Mouse (Mus musculus) hindbrain, embryonic 11.5 days (tissue): ENCODE measurements around the gene Gale. TPM values are rescaled to one million over a fixed set of nuclear protein-coding genes. Genes with fewer than 3 reads are reported as not detected.

Experiments used
- ATAC-seq: fragments of 200-750 bp; cut with Nextera tagmentation; 2 replicates; pipeline ENCODE4 v1.8.0; 2017; ENCODE audit warnings: mild to moderate bottlenecking, moderate TSS enrichment, moderate library complexity; ENCODE audit not compliant: low FRiP score
- DNase-seq: peaks from one replicate; pipeline ENCODE4 v3.0.0-alpha.2; 2015; ENCODE audit warnings: low spot score
- H3K27ac ChIP-seq: fragments of 300-500 bp; sonication (generic); 2 replicates; pipeline ENCODE4 v1.5.1; 2014; ENCODE audit warnings: mild to moderate bottlenecking, low read depth, low read length
- H3K27me3 ChIP-seq: fragments of 300-500 bp; sonication (generic); 2 replicates; pipeline ENCODE4 v1.6.1; 2014; ENCODE audit warnings: mild to moderate bottlenecking, low read length, moderate library complexity, mixed read lengths; ENCODE audit not compliant: control insufficient read depth, insufficient read depth
- H3K36me3 ChIP-seq: fragments of 300-500 bp; sonication (generic); 2 replicates; pipeline ENCODE4 v1.6.1; 2014; ENCODE audit warnings: mild to moderate bottlenecking, low read length, moderate library complexity, mixed read lengths; ENCODE audit not compliant: control insufficient read depth, insufficient read depth
- H3K4me1 ChIP-seq: fragments of 300-500 bp; sonication (generic); replicated peaks from 2 replicates; pipeline ENCODE4 v1.6.1; 2014; ENCODE audit warnings: low read length, mixed read lengths; ENCODE audit not compliant: control insufficient read depth, insufficient read depth
- H3K4me2 ChIP-seq: fragments of 300-500 bp; sonication (generic); replicated peaks from 2 replicates; pipeline ENCODE4 v1.6.1; 2014; ENCODE audit warnings: mild to moderate bottlenecking, low read depth, low read length
- H3K4me3 ChIP-seq: fragments of 300-500 bp; sonication (generic); 2 replicates; pipeline ENCODE4 v1.5.1; 2014; ENCODE audit warnings: low read depth, low read length
- H3K9ac ChIP-seq: fragments of 300-500 bp; sonication (generic); 2 replicates; pipeline ENCODE4 v1.6.1; 2014; ENCODE audit warnings: low read depth, low read length
- H3K9me3 ChIP-seq: fragments of 300-500 bp; sonication (generic); 2 replicates; pipeline ENCODE4 v1.6.1; 2016; ENCODE audit warnings: low read length; ENCODE audit not compliant: control insufficient read depth
- WGBS: fragments of 180-500 bp; shearing (Covaris S2); extraction: QIAGEN DNeasy Blood & Tissue Kit; methylation state at CpG from one replicate; pipeline ENCODE4 v1.1.7; 2014; 5-methylcytosine and 5-hydroxymethylcytosine counted together
- polyA plus RNA-seq: library from polyadenylated mRNA; unstranded; fragments of >200 nt; fragmentation: Nextera tagmentation; extraction: Ambion mirVana; gene quantifications from 2 replicates; pipeline ENCODE4 v1.2.1, GENCODE M21; 2014

Gene Gale
- polyA plus RNA-seq, 1 experiment from 2014 or later = 27.9 TPM

DNA sequence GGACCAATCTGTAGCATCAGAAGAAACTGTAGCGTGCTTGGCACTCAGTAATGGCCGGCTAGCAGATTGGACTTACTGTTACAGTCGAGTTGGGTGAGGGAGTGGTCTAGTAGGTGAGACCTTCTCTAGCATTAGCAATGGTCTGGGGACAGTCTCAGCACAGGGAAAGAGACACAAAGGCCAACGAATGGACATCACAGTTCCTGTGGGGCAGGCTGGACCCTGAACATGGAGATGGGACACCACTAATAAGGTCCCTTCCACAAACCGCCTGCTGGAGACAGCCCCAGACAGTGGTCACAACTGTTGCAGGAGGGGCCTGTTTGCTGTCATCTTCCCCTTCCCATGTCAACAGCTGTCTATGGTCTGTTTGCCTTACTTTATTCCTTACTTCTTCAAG lies 1.8 kb upstream of the Gale start:
- no peaks in the 10 kb centered on the region for H3K9me3 ChIP-seq
- ATAC-seq (no peak), DNase-seq (no peak)
- no peak overlapping the region for H3K27ac ChIP-seq
- H3K36me3 ChIP-seq = no peaks in the 10 kb centered on the region
- no peak overlapping the region for H3K4me2 ChIP-seq
- H3K4me1 ChIP-seq = peaks cover 3% of the 10 kb centered on the region; the same call in 1 of the 2 replicates
- no peak overlapping the region for H3K4me3 ChIP-seq
- 83% methylated on average over 5 of the region's 5 CpGs for WGBS
- H3K9ac ChIP-seq = no peak overlapping the region
- no peaks in the 10 kb centered on the region for H3K27me3 ChIP-seq

DNA sequence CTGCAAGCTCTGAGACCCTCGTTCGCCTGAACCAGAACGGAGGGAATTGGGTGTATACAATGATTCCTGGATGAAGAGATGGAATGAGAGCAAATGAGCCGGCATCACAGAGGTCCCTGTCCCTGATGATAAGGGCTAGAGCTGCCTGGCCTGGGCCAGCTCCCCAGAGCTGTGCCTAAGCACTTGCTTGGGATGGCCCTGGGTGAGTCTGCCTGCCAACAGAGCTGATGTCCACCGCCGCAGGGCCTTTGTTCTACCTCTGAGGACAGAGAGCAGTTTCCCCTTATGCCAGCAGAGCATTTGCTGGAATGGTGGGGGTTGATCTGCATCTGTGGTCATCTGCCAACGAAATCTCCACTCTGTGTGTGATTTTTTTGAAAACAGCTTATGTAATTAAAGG lies 1.3 kb upstream of the Gale start:
- no peaks in the 10 kb centered on the region for H3K27me3 ChIP-seq
- ATAC-seq = no peak
- no peak overlapping the region for H3K4me3 ChIP-seq
- no peak overlapping the region for H3K27ac ChIP-seq
- peaks cover 3% of the 10 kb centered on the region; the same call in 1 of the 2 replicates for H3K4me1 ChIP-seq
- H3K9me3 ChIP-seq = no peaks in the 10 kb centered on the region
- 85% methylated on average over 7 of the region's 7 CpGs for WGBS
- H3K9ac ChIP-seq = no peak overlapping the region
- no peak for DNase-seq
- H3K36me3 ChIP-seq = peaks cover 2% of the 10 kb centered on the region; the same call in 1 of the 2 replicates
- no peak overlapping the region for H3K4me2 ChIP-seq

DNA sequence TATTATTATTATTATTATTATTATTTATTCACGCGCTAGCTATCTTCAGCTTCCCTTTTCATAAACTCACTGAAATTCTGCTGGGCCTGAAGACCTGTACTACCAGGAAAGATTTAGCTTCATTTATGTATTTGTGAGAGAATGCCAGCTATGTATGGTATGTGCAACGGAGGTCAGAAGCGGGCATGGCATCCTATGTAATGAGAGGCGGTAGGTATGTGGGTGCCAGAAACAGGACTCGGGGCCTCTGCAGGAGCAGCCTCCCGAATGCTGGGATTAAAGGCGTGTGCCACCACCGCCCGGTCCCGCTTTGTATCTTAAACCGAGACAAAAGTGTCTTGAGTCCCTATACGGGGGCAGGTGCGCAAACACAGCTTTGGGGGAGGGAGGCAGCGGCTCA lies 581 bp upstream of the Gale start:
- Histone ChIP-seq H3K9ac (peak overlapping the region; percentile 89), H3K4me1 (peaks cover 3% of the 10 kb centered on the region; the same call in 1 of the 2 replicates), H3K27me3 (no peaks in the 10 kb centered on the region), H3K9me3 (no peaks in the 10 kb centered on the region), H3K27ac (peak overlapping the region; percentile 70), H3K36me3 (peaks cover 6% of the 10 kb centered on the region; the same call in 1 of the 2 replicates), H3K4me3 (peak overlapping the region; percentile 73), H3K4me2 (peak overlapping the region; percentile 94)
- WGBS = 6% methylated on average over 15 of the region's 15 CpGs
- DNase-seq (no peak), ATAC-seq (peak; percentile 15; the same call in 1 of the 2 replicates)

DNA sequence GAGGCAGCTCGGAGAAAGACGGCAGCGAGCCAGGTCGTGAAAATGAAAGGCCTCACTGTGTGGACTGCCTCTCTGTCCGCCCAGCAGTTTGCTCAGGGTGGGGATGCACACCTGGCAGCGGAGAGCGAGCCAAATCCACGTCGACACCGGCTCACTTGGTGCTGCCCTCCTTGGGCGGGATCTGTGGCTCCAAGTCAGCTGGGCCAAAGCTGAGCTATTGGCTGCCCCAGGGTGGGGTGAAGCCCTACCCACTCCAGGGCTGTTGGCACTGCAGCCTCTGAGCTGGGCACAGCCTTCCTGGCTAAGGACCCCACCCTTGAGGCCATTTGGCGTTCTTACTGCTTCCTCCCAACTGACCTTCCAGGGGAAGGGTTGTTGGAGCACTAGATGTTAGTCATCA lies 899 bp downstream of the Gale start:
- peak overlapping the region; percentile 94 for H3K4me2 ChIP-seq
- peak overlapping the region; percentile 73 for H3K4me3 ChIP-seq
- DNase-seq (no peak), ATAC-seq (no peak)
- H3K27ac ChIP-seq = no peak overlapping the region
- peaks cover 3% of the 10 kb centered on the region; the same call in 1 of the 2 replicates for H3K4me1 ChIP-seq
- WGBS = 6% methylated on average over 12 of the region's 12 CpGs
- H3K36me3 ChIP-seq = peaks cover 18% of the 10 kb centered on the region
- no peaks in the 10 kb centered on the region for H3K9me3 ChIP-seq
- no peaks in the 10 kb centered on the region for H3K27me3 ChIP-seq
- peak overlapping the region; percentile 73 for H3K9ac ChIP-seq

DNA sequence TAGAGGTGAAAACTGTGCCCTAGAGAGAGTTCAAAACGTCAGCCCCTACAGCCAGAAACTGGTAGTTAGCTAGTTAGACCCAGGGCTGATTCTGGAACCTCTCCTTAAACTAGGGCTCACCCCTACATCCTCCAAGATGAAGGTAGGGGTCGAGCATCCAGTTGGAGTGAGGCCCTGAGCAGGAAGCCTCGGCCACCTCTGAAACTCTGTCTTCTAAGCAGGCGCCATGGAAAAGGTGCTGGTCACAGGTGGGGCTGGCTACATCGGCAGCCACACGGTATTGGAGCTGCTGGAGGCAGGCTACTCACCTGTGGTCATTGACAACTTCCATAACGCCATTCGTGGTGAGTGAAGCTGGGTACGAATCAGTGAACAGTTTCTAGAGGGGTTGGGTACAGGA lies 1.6 kb downstream of the Gale start:
- Histone ChIP-seq H3K4me1 (peaks cover 3% of the 10 kb centered on the region; the same call in 1 of the 2 replicates), H3K27ac (no peak overlapping the region), H3K9ac (no peak overlapping the region), H3K4me2 (no peak overlapping the region), H3K27me3 (no peaks in the 10 kb centered on the region), H3K9me3 (no peaks in the 10 kb centered on the region), H3K36me3 (peaks cover 25% of the 10 kb centered on the region), H3K4me3 (no peak overlapping the region)
- 84% methylated on average over 9 of the region's 9 CpGs for WGBS
- DNase-seq = no peak
- no peak for ATAC-seq

DNA sequence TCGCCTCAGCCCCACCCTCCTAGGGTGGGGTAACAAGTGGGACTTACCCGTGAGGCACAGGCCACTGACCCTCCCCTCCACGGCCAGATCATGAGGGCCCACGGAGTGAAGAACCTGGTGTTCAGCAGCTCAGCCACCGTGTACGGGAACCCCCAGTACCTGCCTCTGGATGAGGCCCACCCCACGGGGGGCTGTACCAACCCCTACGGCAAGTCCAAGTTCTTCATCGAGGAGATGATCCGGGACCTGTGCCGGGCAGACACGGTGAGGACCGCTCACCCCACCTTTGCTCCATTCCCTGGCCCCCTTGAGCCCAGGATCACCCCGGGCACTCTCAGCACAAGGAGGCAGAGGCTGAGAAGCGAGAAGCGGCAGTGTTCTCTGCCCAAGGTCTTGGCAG lies 2.8 kb downstream of the Gale start:
- Histone ChIP-seq H3K9ac (no peak overlapping the region), H3K4me3 (no peak overlapping the region), H3K4me2 (no peak overlapping the region), H3K4me1 (peaks cover 4% of the 10 kb centered on the region; the same call in 1 of the 2 replicates), H3K27ac (no peak overlapping the region), H3K27me3 (no peaks in the 10 kb centered on the region), H3K36me3 (peaks cover 27% of the 10 kb centered on the region), H3K9me3 (no peaks in the 10 kb centered on the region)
- ATAC-seq (no peak), DNase-seq (no peak)
- 95% methylated on average over 16 of the region's 16 CpGs for whole genome bisulfite sequencing

DNA sequence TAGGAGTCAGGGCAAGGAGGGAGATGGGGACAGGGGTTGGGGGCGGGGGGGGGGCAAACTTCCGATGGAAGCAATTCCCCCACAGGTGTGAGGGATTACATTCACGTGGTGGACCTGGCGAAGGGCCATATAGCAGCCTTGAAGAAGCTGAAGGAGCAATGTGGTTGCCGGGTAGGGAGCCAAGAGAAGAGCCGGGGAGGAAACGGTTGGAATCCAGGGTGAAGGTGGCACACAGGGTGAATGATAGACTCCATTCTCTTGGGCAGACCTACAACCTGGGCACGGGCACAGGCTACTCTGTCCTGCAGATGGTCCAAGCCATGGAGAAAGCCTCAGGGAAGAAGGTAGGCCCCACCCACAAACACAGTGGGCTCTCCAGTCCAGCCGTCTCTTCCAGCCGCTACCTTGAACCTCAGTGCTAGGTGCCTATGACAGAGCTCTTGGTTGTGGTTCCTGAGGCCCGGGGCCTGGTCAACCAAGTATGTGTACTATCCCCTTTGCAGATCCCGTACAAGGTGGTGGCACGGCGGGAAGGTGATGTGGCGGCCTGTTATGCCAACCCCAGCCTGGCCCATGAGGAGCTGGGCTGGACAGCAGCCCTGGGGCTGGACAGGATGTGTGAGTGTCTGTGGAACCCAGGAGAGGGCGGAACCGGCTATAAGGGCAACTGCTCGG lies 3.7 kb downstream of the Gale start:
- Histone ChIP-seq H3K4me1 (peaks cover 7% of the 10 kb centered on the region; the same call in 1 of the 2 replicates), H3K27me3 (no peaks in the 10 kb centered on the region), H3K4me2 (no peak overlapping the region), H3K9me3 (no peaks in the 10 kb centered on the region), H3K27ac (no peak overlapping the region), H3K36me3 (peaks cover 27% of the 10 kb centered on the region), H3K4me3 (no peak overlapping the region), H3K9ac (no peak overlapping the region)
- 91% methylated on average over 18 of the region's 18 CpGs for WGBS
- ATAC-seq (no peak), DNase-seq (no peak)

DNA sequence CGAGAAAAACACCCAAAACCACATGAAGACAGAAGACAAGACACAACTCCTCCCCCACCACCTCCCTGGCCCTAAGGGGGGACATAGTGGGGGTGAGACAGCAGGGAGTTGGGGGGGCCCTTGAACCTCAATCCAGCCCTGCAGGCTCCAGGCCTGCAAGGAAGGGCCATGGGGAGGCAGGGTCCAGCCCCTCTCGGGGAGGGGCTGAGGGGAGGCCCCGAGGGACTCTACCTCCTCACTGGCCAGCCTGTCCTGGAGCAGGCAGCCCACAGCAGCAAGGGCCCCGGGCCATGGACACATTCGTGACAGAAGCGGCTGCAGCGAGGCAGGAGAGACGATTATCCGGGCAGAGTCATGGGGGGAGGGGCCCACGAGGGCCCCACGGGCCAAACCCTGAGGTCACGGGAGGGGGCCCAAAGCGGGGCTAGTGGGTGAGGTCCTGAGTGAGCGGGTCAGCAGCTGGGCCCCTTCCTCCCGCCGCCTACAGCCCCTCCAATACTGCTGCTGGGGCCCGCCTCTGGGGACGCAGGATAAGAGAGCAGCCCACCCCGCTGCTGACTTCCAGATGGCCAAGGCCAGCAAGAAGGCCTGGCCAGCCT lies 4.8 kb downstream of the Gale start:
- peaks cover 7% of the 10 kb centered on the region; the same call in 1 of the 2 replicates for H3K4me1 ChIP-seq

More for the DNA sequence above, 4.8 kb downstream of the Gale start:
- no peaks in the 10 kb centered on the region for H3K27me3 ChIP-seq
- no peak overlapping the region for H3K4me2 ChIP-seq
- DNase-seq (no peak), ATAC-seq (no peak)
- H3K27ac ChIP-seq = no peak overlapping the region
- H3K4me3 ChIP-seq = no peak overlapping the region
- H3K36me3 ChIP-seq = peaks cover 27% of the 10 kb centered on the region
- no peaks in the 10 kb centered on the region for H3K9me3 ChIP-seq
- WGBS = 71% methylated on average over 19 of the region's 19 CpGs
- no peak overlapping the region for H3K9ac ChIP-seq
